15 mouse cellular contexts compared by ENCODE assay signal in the genomic region with DNA sequence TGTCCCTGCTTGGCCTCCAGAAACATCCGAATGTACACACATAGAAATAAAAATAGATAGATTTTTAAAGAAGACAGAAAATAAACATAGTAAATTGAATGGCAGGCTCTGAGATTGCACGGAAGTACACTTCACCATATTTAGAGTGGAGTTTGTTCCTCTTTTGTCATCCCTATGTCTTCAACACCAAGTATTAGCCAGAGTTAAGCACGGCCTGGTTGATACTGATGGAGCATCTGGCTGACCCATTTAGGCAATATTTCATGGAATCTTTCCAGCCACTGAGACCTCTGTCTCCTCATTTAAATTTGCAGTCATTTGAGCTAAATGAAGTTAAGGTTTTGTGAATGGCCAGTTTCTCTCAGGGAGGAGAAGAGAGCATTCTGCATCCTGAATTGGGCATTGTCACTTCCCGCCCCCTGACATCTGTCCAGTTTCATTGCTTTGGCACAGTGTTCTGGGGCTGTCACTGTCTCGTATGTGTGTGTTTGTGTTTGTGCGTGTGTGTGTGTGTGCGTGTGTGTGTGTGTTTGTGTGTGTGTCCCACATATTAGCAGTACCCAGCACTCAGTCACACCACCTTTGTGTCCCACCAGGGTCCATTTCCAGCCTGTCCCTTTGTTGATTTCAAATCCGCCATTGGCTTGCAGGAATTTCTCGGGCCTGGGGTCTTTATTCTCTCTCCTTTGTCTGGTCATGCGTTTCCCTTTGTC. TPM values are rescaled to one million over a fixed set of nuclear protein-coding genes. Genes with fewer than 3 reads are reported as not detected.
DNase-seq lines count a peak whose midpoint lies in the region; ATAC-seq and TF ChIP-seq lines count a peak whose summit lies in the region.
"Had no signal": no experiment of that assay in that cellular context is flagged by ENCODE, and none has a peak within 500 bp of the region (broad histone marks: within the 10 kb centered on the region; RNA-seq: fewer than 3 reads in every experiment).

No protein-coding gene starts in this region.

- no peak overlapping the region for H3K4me3 ChIP-seq in heart, embryonic 11.5 days (ENCODE audit: low read depth, low read length)
- H3K4me3 ChIP-seq in hindbrain, embryonic 11.5 days (ENCODE audit: low read depth, low read length), result no peak overlapping the region
- H3K4me3 ChIP-seq in midbrain, embryonic 15.5 days, result no peak overlapping the region
- H3K4me3 ChIP-seq in thymus, adult 2 months (ENCODE audit: control insufficient read depth, insufficient read depth, low read length), result no peak overlapping the region
- H3K4me3 ChIP-seq: limb, embryonic 10.5 days had no signal

- peaks cover 14% of the 10 kb centered on the region for H3K27me3 ChIP-seq in heart, embryonic 11.5 days (ENCODE audit: control insufficient read depth, insufficient read depth, low read length)
- no peaks in the 10 kb centered on the region for H3K27me3 ChIP-seq in hindbrain, embryonic 11.5 days (ENCODE audit: control insufficient read depth, insufficient read depth, low read length)
- H3K27me3 ChIP-seq in midbrain, embryonic 15.5 days (replicated peaks), result no peaks in the 10 kb centered on the region
- H3K27me3 ChIP-seq in thymus, adult 2 months (ENCODE audit: control insufficient read depth, insufficient read depth, low read length), result peaks cover 5% of the 10 kb centered on the region; the same call in 1 of the 2 replicates

- TF ChIP-seq POLR2A in thymus, adult 2 months (IDR thresholded peaks at IDR 0.05; ENCODE audit: control insufficient read depth, extremely low read depth, insufficient read depth, low read length, poor library complexity), result no peak

- H3K9me3 ChIP-seq in heart, embryonic 11.5 days (replicated peaks; ENCODE audit: control insufficient read depth, low read length), result no peaks in the 10 kb centered on the region
- no peaks in the 10 kb centered on the region for H3K9me3 ChIP-seq in hindbrain, embryonic 11.5 days (ENCODE audit: control insufficient read depth, low read length)
- H3K9me3 ChIP-seq in midbrain, embryonic 15.5 days, result no peaks in the 10 kb centered on the region
- H3K9me3 ChIP-seq: G1E; limb, embryonic 10.5 days had no signal

- H3K4me1 ChIP-seq in heart, embryonic 11.5 days (ENCODE audit: control insufficient read depth, insufficient read depth, low read length), result no peaks in the 10 kb centered on the region; the same call in 1 of the 2 replicates
- peaks cover 3% of the 10 kb centered on the region; the same call in 1 of the 2 replicates for H3K4me1 ChIP-seq in hindbrain, embryonic 11.5 days (replicated peaks; ENCODE audit: control insufficient read depth, insufficient read depth, low read length)
- peaks cover 40% of the 10 kb centered on the region for H3K4me1 ChIP-seq in midbrain, embryonic 15.5 days
- H3K4me1 ChIP-seq in thymus, adult 2 months (replicated peaks; ENCODE audit: control insufficient read depth, insufficient read depth, low read length), result no peaks in the 10 kb centered on the region

- H3K36me3 ChIP-seq in heart, embryonic 11.5 days (ENCODE audit: control insufficient read depth, insufficient read depth, low read length), result no peaks in the 10 kb centered on the region
- H3K36me3 ChIP-seq in hindbrain, embryonic 11.5 days (ENCODE audit: control insufficient read depth, insufficient read depth, low read length), result no peaks in the 10 kb centered on the region
- H3K36me3 ChIP-seq in midbrain, embryonic 15.5 days (replicated peaks), result no peaks in the 10 kb centered on the region; the same call in 1 of the 2 replicates
- H3K36me3 ChIP-seq in thymus, adult 2 months (ENCODE audit: control insufficient read depth, insufficient read depth, low read length), result no peaks in the 10 kb centered on the region
- H3K36me3 ChIP-seq: G1E; limb, embryonic 10.5 days had no signal

- H3K4me2 ChIP-seq in heart, embryonic 11.5 days, result no peak overlapping the region
- H3K4me2 ChIP-seq in hindbrain, embryonic 11.5 days (replicated peaks; ENCODE audit: low read depth, low read length), result no peak overlapping the region
- H3K4me2 ChIP-seq in midbrain, embryonic 15.5 days, result peak overlapping the region; percentile 24

- no peak for ATAC-seq in heart, embryonic 11.5 days (replicated peaks; ENCODE audit: insufficient number of reproducible peaks, low FRiP score, low TSS enrichment)
- peak; percentile 55 for ATAC-seq in hindbrain, embryonic 11.5 days (ENCODE audit: low FRiP score)
- ATAC-seq in midbrain, embryonic 15.5 days (replicated peaks), result no peak

- no peak overlapping the region for H3K27ac ChIP-seq in heart, embryonic 11.5 days (ENCODE audit: low read depth, low read length)
- H3K27ac ChIP-seq in hindbrain, embryonic 11.5 days (ENCODE audit: low read depth, low read length), result peak overlapping the region; percentile 70
- peak overlapping the region; percentile 60 for H3K27ac ChIP-seq in midbrain, embryonic 15.5 days
- no peak overlapping the region for H3K27ac ChIP-seq in thymus, adult 2 months (ENCODE audit: control insufficient read depth, insufficient read depth, low read length)
- H3K27ac ChIP-seq: limb, embryonic 10.5 days had no signal

- WGBS in heart, embryonic 11.5 days (ENCODE audit: insufficient replicate concordance), result 76% methylated on average over 10 of the region's 10 CpGs
- 35% methylated on average over 10 of the region's 10 CpGs for WGBS in hindbrain, embryonic 11.5 days
- 26% methylated on average over 10 of the region's 10 CpGs for WGBS in midbrain, embryonic 15.5 days
- WGBS in thymus, adult 2 months, result 79% methylated on average over 10 of the region's 10 CpGs

- DNase-seq in heart, adult 11 months, result peak; percentile 52
- peak; percentile 70 for DNase-seq in embryo, embryonic 10.5 days (ENCODE audit: low spot score)
- DNase-seq in hindbrain, embryonic 11.5 days (ENCODE audit: low spot score), result peak; percentile 63
- no peak for DNase-seq in adrenal gland, adult 8-10 months
- DNase-seq in thymus, adult 2 months, result no peak
- no peak for DNase-seq in kidney, adult 8-10 months
- DNase-seq: gastrocnemius, postnatal 25 days; heart, postnatal 14 days; kidney, postnatal 14 days; thymus, postnatal 25 days had no signal

- no peak for TF ChIP-seq CTCF in thymus, adult 2 months (IDR thresholded peaks at IDR 0.05; ENCODE audit: borderline replicate concordance, control insufficient read depth, extremely low read depth, insufficient read depth, low read length, poor library complexity)

- no peak overlapping the region for H3K9ac ChIP-seq in heart, embryonic 11.5 days (ENCODE audit: low read depth, low read length)
- peak overlapping the region; percentile 54 for H3K9ac ChIP-seq in hindbrain, embryonic 11.5 days (ENCODE audit: low read depth, low read length)
- H3K9ac ChIP-seq in midbrain, embryonic 15.5 days, result no peak overlapping the region; the same call in 1 of the 2 replicates

RNA-seq across cellular contexts. Expression of gene Dpysl5, which starts 6.8 kb away (rescaled TPM):
- 2.9 and 3.5 TPM in 2 replicates for polyA plus RNA-seq in heart, embryonic 11.5 days (2014; fragmentation: Nextera tagmentation; extraction: Ambion mirVana)
- polyA plus RNA-seq in hindbrain, embryonic 11.5 days (2014; fragmentation: Nextera tagmentation; extraction: Ambion mirVana), result 86.1 and 90.1 TPM in 2 replicates
- 280 and 293 TPM in 2 replicates for polyA plus RNA-seq in midbrain, embryonic 15.5 days (2015; fragmentation: Nextera tagmentation; extraction: Ambion mirVana)
- total RNA-seq in adrenal gland, adult 8-10 months (2022), result 1 to 10 TPM; 1.5 to 4.0 (median 2.7) TPM
- polyA plus RNA-seq in thymus, adult 2 months (2012; rRNA removed), result 0.75 and 0.92 TPM in 2 replicates
- total RNA-seq: megakaryocyte progenitor cell, adult 5-6 weeks had no signal
- polyA plus RNA-seq: G1E had no signal

RNA-seq across cellular contexts. Expression of gene Cenpa, which starts 51.6 kb away (rescaled TPM):
- 296 and 306 TPM in 2 replicates for polyA plus RNA-seq in heart, embryonic 11.5 days (2014; fragmentation: Nextera tagmentation; extraction: Ambion mirVana)
- polyA plus RNA-seq in hindbrain, embryonic 11.5 days (2014; fragmentation: Nextera tagmentation; extraction: Ambion mirVana), result 324 and 338 TPM in 2 replicates
- polyA plus RNA-seq in midbrain, embryonic 15.5 days (2015; fragmentation: Nextera tagmentation; extraction: Ambion mirVana), result 39.4 and 45.3 TPM in 2 replicates
- 10 to 100 TPM in 2 of 4 experiments, 1 to 10 TPM in 2; 4.3 to 11.4 (median 8.5) TPM for total RNA-seq in adrenal gland, adult 8-10 months (2022)
- polyA plus RNA-seq in thymus, adult 2 months (2012; rRNA removed), result 161 and 208 TPM in 2 replicates

Comparison
In these comparisons a context has a peak if more than half of its experiments do, and no peak if none do; other contexts are left out.
1. DNase-seq: peak in heart, adult 11 months (single experiment), embryo, embryonic 10.5 days (single experiment) and hindbrain, embryonic 11.5 days (single experiment); none in adrenal gland, adult 8-10 months (single experiment), thymus, adult 2 months (single experiment) and kidney, adult 8-10 months (0 of 2).
2. H3K27ac ChIP-seq: peak in hindbrain, embryonic 11.5 days (single experiment) and midbrain, embryonic 15.5 days (single experiment); none in heart, embryonic 11.5 days (single experiment) and thymus, adult 2 months (single experiment).
3. RNA of gene Dpysl5, which starts 6.8 kb away (polyA plus RNA-seq): 280 to 293 TPM in midbrain, embryonic 15.5 days and 86.1 to 90.1 TPM in hindbrain, embryonic 11.5 days; 2.9 to 3.5 TPM in heart, embryonic 11.5 days and 0.75 to 0.92 TPM in thymus, adult 2 months; every median in the first group is over 10 times any median in the second.